Mouse (Mus musculus): ENCODE measurements at regions not wholly inside any gene's neighbourhood (a gene's known extent, or its start where the extent isn't known, plus 50 kb on each side); places are given as distances from the start of the nearest gene placed in this dataset.

GRCm38 (mm10) chr16:46605001-46605878 lies 106.9 kb upstream of the Nectin3 start:
- DNase-seq: no peak
- intact Hi-C loops (cut with DNase I): no loop called here

DNA sequence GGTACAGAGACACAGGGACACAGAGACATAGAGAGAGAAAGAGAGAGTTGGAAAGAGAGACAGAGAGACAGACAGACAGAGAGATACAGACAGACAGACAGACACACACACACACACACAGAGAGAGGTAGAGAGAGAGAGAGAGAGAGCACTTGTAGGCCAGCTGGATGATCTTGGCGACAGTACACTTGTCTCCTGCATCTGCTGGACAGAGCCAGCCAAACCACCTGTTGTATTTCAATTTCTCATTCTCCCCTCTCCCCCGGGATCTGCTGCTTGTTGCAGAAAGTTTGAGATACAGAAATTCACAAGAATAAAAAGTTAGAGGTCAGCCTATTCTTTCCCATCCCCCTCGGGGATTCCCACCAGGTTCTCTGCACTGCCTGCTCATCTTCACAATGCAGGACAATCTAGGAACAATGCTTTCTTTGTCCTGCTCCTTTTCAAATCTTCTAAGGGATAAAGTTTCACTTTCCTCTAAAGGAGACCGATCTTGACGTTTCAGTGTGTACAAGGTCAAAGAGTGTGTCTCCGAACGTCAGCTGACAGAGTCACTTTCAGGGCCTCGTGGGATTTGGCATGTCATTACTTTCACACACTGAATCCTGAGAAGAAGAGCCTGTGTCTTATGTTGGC lies 94.4 kb upstream of the Nectin3 start:
- intact Hi-C loops (cut with DNase I): no loop called here
- peak; percentile 2 to 13 for DNase-seq

GRCm38 (mm10) chr16:46587056-46587455 lies 88.7 kb upstream of the Nectin3 start:
- intact Hi-C loops (cut with DNase I): no loop called here
- no peak for DNase-seq

DNA sequence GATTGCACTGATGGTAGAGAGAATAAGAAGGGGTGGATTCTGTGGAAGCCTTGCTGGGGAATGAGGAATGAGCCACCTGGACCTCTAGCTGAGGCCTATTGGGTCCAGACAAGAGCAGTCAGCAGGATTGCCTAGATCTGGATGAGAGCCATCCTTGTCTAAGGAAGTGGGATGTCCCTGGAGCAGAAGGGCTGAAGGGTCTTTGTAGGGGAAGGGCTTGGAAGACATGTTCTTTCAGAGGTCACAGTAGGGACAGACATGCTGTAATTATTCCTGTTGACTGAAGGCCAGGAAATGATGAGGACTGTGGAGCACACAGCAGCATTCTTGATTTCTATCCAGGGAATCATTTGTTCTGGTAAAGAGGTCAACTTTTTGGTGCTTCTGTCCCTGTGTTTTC lies 86.2 kb upstream of the Nectin3 start:
- intact Hi-C loops (cut with DNase I): loop anchor here (5.0 kb wide), 1 partner anchor 87 kb away; the partner anchor contains the start of gene Nectin3
- peak in 1 of 2 experiments; percentile 1 for DNase-seq

GRCm38 (mm10) chr16:46581115-46581514 lies 82.8 kb upstream of the Nectin3 start:
- intact Hi-C loops (cut with DNase I): loop anchor here (5.0 kb wide), 1 partner anchor 84 kb away; the partner anchor contains the start of gene Nectin3
- peak; percentile 2 to 18 for DNase-seq

DNA sequence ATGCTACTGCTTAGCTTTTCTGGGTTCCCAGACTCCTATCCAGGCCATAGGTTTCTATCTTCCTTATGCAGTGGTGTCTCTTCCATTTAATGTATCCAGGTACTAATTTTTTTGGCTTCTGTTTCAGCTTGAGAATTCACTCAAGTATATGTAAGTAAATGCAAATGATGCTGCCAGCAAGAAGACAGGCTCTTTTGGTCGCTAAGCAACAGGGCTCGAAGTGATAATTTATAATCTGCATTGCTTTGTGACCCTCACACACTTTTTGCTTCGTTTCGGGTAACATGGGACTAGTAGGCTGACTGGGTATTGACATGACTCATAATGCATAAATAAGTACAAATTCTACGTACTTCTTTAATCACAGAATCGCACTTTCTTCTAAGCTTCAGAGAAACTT lies 75.9 kb upstream of the Nectin3 start:
- no peak for DNase-seq
- intact Hi-C loops (cut with DNase I): no loop called here

- intact Hi-C loops (cut with DNase I): no loop called here
- DNase-seq: no peak
Observed at GRCm38 (mm10) chr16:46567446-46567845, 69.1 kb upstream of the Nectin3 start.

DNA sequence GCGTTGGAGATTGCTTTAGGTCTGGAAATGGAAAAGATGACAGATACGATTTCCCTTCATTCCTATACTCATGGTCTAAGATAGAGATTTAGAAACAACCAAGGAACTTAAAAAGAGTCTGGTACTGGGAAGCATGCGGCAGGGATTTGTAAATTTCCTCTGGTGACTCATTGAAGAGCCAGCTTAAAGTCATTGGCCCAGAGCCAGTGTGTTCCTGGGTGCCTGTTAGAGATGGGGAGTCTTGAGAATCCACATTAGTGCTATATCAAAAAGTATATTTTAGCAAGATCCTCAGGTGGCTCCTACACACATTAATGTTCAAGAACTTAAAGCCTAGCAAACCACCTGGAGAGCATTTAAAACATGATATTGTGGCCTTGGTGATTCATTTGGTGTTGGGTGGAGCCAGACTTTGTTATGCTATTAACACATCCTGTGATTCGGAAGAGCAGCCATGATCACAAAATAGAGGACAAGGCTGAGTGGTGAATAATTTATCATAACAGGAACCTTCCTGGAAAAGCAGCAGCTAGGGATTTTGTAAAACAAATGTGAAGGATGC lies 67.8 kb upstream of the Nectin3 start:
- intact Hi-C loops (cut with DNase I): no loop called here
- no peak for DNase-seq

- no peak for DNase-seq
- intact Hi-C loops (cut with DNase I): no loop called here
Observed at GRCm38 (mm10) chr16:46557281-46557680, 59.0 kb upstream of the Nectin3 start.

DNA sequence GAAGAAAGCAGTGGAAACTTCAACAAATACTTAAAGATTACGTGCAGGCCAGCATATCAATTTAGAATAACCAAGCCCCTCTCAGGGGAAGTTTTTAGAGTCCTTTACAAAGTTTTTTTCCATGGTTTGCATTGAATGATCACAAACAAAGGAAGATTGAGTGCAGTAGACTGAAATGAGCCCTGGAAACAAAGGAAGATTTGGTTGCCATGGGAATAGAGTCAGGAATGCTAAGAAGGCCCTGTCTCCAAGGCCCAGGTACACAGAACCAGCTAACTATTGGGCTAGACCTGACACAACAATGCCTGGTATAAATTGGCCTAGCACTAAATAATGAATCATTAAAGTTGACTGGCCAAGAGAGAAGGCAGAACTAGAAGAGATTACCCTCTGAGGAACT lies 49.9 kb upstream of the Nectin3 start:
- no peak for DNase-seq
- intact Hi-C loops (cut with DNase I): no loop called here

Data from heart, postnatal 14 days (tissue).